Comparison of ENCODE assay signal across 8 mouse cellular contexts in genomic region chr7:80339793-80340628, GRCm38 (mm10). TPM values are rescaled to one million over a fixed set of nuclear protein-coding genes. Genes with fewer than 3 reads are reported as not detected.
DNase-seq lines count a peak whose midpoint lies in the region; ATAC-seq and TF ChIP-seq lines count a peak whose summit lies in the region.

No protein-coding gene starts in this region.

- no peaks in the 10 kb centered on the region; the same call in none of the 2 replicates for H3K4me1 ChIP-seq in cortical plate, adult 2 months (ENCODE audit: control insufficient read depth, insufficient read depth, low read length)

- intact Hi-C loops in left cerebral cortex, postnatal 10 days (cut with DNase I), result loop anchor here (5.0 kb wide), 1 partner anchor 37 kb away; no protein-coding TSS in a partner anchor

- TF ChIP-seq CTCF in cortical plate, adult 2 months (IDR thresholded peaks at IDR 0.05; ENCODE audit: extremely low read depth, insufficient read depth, low read length), result peak; percentile 62

- DNase-seq in gastrocnemius, postnatal 10 days, result peak; percentile 97
- DNase-seq in left cerebral cortex, postnatal 10 days (ENCODE audit: extremely low spot score in 1 of 2, low spot score in 2 of 2), result peak; percentile 97
- DNase-seq in right cerebral cortex, postnatal 25 days, result peak; percentile 98
- peak; percentile 96 to 98 for DNase-seq in urinary bladder, postnatal 4 days (ENCODE audit: low spot score in 2 of 2)

- peak; percentile 90 for ATAC-seq in activated CD4-positive, CD25-positive, alpha-beta regulatory T cell, adult 4 months
- ATAC-seq in inflammation-experienced regulatory T-cells, adult 6 months, result peak; percentile 94
- ATAC-seq in megakaryocyte-erythroid progenitor cell, adult 5-6 weeks (replicated peaks; ENCODE audit: low FRiP score, low TSS enrichment, poor library complexity, severe bottlenecking), result peak; percentile 84

- peak overlapping the region; percentile 60 for H3K4me3 ChIP-seq in cortical plate, adult 2 months (ENCODE audit: insufficient read depth, low read length)

- TF ChIP-seq POLR2A in cortical plate, adult 2 months (IDR thresholded peaks at IDR 0.05; ENCODE audit: extremely low read depth, insufficient read depth, low read length), result peak; percentile 97

- H3K27ac ChIP-seq in cortical plate, adult 2 months (ENCODE audit: insufficient read depth, low read length), result no peak overlapping the region; the same call in 1 of the 2 replicates

RNA-seq across cellular contexts. Expression of gene Unc45a, which starts 0.8 kb away (rescaled TPM):
- polyA plus RNA-seq in activated CD4-positive, CD25-positive, alpha-beta regulatory T cell, adult 4 months (2017; shearing (Covaris generic)), result 10 to 100 TPM; 31.9 to 45.2 TPM
- 55.4 and 56.8 TPM in 2 replicates for polyA plus RNA-seq in cortical plate, adult 2 months (2012; rRNA removed)
- 10 to 100 TPM; 11.8 to 16.4 TPM for total RNA-seq in gastrocnemius, postnatal 10 days (2021)
- 10 to 100 TPM; 39.3 to 51.1 (median 40.1) TPM for polyA plus RNA-seq in inflammation-experienced regulatory T-cells, adult 6 months (2017; shearing (Covaris generic))
- total RNA-seq in left cerebral cortex, postnatal 10 days (2021), result 10 to 100 TPM; 52.5 to 54.1 TPM
- 11.2 and 24.2 TPM in 2 replicates for total RNA-seq in megakaryocyte-erythroid progenitor cell, adult 5-6 weeks (2014; fragmentation: Nextera tagmentation)
- total RNA-seq in megakaryocyte-erythroid progenitor cell, adult 5-6 weeks (2017), result 20.1 and 23.2 TPM in 2 replicates

RNA-seq across cellular contexts. Expression of gene Hddc3, which starts 2.9 kb away (rescaled TPM):
- polyA plus RNA-seq in activated CD4-positive, CD25-positive, alpha-beta regulatory T cell, adult 4 months (2017; shearing (Covaris generic)), result 1 to 10 TPM; 8.6 to 9.0 TPM
- polyA plus RNA-seq in cortical plate, adult 2 months (2012; rRNA removed), result 54.6 and 61.3 TPM in 2 replicates
- total RNA-seq in gastrocnemius, postnatal 10 days (2021), result 10 to 100 TPM; 39.9 to 45.0 TPM
- 10 to 100 TPM in 1 of 3 experiments, 1 to 10 TPM in 2; 1.8 to 12.2 (median 8.2) TPM for polyA plus RNA-seq in inflammation-experienced regulatory T-cells, adult 6 months (2017; shearing (Covaris generic))
- total RNA-seq in left cerebral cortex, postnatal 10 days (2021), result 10 to 100 TPM; 38.3 to 45.8 TPM
- 13.2 and 17.8 TPM in 2 replicates for total RNA-seq in megakaryocyte-erythroid progenitor cell, adult 5-6 weeks (2014; fragmentation: Nextera tagmentation)
- total RNA-seq in megakaryocyte-erythroid progenitor cell, adult 5-6 weeks (2017), result 10.9 and 40.6 TPM in 2 replicates

RNA-seq across cellular contexts. Expression of gene Rccd1, which starts 15.8 kb away (rescaled TPM):
- polyA plus RNA-seq in activated CD4-positive, CD25-positive, alpha-beta regulatory T cell, adult 4 months (2017; shearing (Covaris generic)), result 1 to 10 TPM; 4.4 to 4.6 TPM
- polyA plus RNA-seq in cortical plate, adult 2 months (2012; rRNA removed), result 17.4 and 23.3 TPM in 2 replicates
- 10 to 100 TPM in 1 of 2 experiments, 1 to 10 TPM in 1; 6.6 to 11.3 TPM for total RNA-seq in gastrocnemius, postnatal 10 days (2021)
- polyA plus RNA-seq in inflammation-experienced regulatory T-cells, adult 6 months (2017; shearing (Covaris generic)), result 10 to 100 TPM in 1 of 3 experiments, 1 to 10 TPM in 2; 3.4 to 10.0 (median 6.5) TPM
- total RNA-seq in left cerebral cortex, postnatal 10 days (2021), result 10 to 100 TPM; 15.7 to 20.8 TPM
- 22.7 and 26.3 TPM in 2 replicates for total RNA-seq in megakaryocyte-erythroid progenitor cell, adult 5-6 weeks (2014; fragmentation: Nextera tagmentation)
- 20.4 and 25.0 TPM in 2 replicates for total RNA-seq in megakaryocyte-erythroid progenitor cell, adult 5-6 weeks (2017)

RNA-seq across cellular contexts. Expression of gene Man2a2, which starts 31.2 kb away (rescaled TPM):
- polyA plus RNA-seq in activated CD4-positive, CD25-positive, alpha-beta regulatory T cell, adult 4 months (2017; shearing (Covaris generic)), result 10 to 100 TPM; 15.8 to 21.8 TPM
- 112 and 115 TPM in 2 replicates for polyA plus RNA-seq in cortical plate, adult 2 months (2012; rRNA removed)
- 10 to 100 TPM; 92.2 to 97.2 TPM for total RNA-seq in gastrocnemius, postnatal 10 days (2021)
- 10 to 100 TPM; 11.1 to 30.9 (median 16.4) TPM for polyA plus RNA-seq in inflammation-experienced regulatory T-cells, adult 6 months (2017; shearing (Covaris generic))
- total RNA-seq in left cerebral cortex, postnatal 10 days (2021), result 100 to 1,000 TPM; 106 to 108 TPM
- total RNA-seq in megakaryocyte-erythroid progenitor cell, adult 5-6 weeks (2014; fragmentation: Nextera tagmentation), result 20.3 and 33.2 TPM in 2 replicates
- total RNA-seq in megakaryocyte-erythroid progenitor cell, adult 5-6 weeks (2017), result 10.8 and 19.4 TPM in 2 replicates

RNA-seq across cellular contexts. Expression of gene Prc1, which starts 45.8 kb away (rescaled TPM):
- 10 to 100 TPM; 49.3 to 56.0 TPM for polyA plus RNA-seq in activated CD4-positive, CD25-positive, alpha-beta regulatory T cell, adult 4 months (2017; shearing (Covaris generic))
- polyA plus RNA-seq in cortical plate, adult 2 months (2012; rRNA removed), result 0.98 and 3.0 TPM in 2 replicates
- 10 to 100 TPM; 18.4 to 23.2 TPM for total RNA-seq in gastrocnemius, postnatal 10 days (2021)
- 100 to 1,000 TPM in 1 of 3 experiments, 10 to 100 TPM in 2; 11.6 to 139 (median 16.8) TPM for polyA plus RNA-seq in inflammation-experienced regulatory T-cells, adult 6 months (2017; shearing (Covaris generic))
- 1 to 10 TPM; 5.1 to 8.8 TPM for total RNA-seq in left cerebral cortex, postnatal 10 days (2021)
- 75.1 and 96.7 TPM in 2 replicates for total RNA-seq in megakaryocyte-erythroid progenitor cell, adult 5-6 weeks (2014; fragmentation: Nextera tagmentation)
- 135 and 138 TPM in 2 replicates for total RNA-seq in megakaryocyte-erythroid progenitor cell, adult 5-6 weeks (2017)
